Mouse (Mus musculus) T-helper 2 cell (primary cell): Measurements from ENCODE around the gene Nkx2-3.

Experiments
- in situ Hi-C: fragments of 300-600 bp; cut with MboI, MseI; formaldehyde crosslinking; loops from one replicate; pipeline ENCODE4 v1.15.1; 2025; ENCODE audit warnings: high pct_unique_total_duplicates

Gene Nkx2-3

GRCm38 (mm10) chr19:43605666-43606551, 6.2 kb upstream of the Nkx2-3 start:
- in situ Hi-C loops, result no loop called here

- in situ Hi-C loops, result no loop called here
Observed at GRCm38 (mm10) chr19:43606552-43607530, 5.3 kb upstream of the Nkx2-3 start.

GRCm38 (mm10) chr19:43607842-43608680, 4.1 kb upstream of the Nkx2-3 start:
- in situ Hi-C loops, result no loop called here

GRCm38 (mm10) chr19:43608711-43609457, 3.2 kb upstream of the Nkx2-3 start:
- in situ Hi-C loops, result no loop called here

- in situ Hi-C loops, result no loop called here
Observed at GRCm38 (mm10) chr19:43609458-43610330, 2.4 kb upstream of the Nkx2-3 start.

GRCm38 (mm10) chr19:43610341-43610848, 1.7 kb upstream of the Nkx2-3 start:
- in situ Hi-C loops, result no loop called here

GRCm38 (mm10) chr19:43611110-43611509, 1.0 kb upstream of the Nkx2-3 start:
- in situ Hi-C loops, result no loop called here

GRCm38 (mm10) chr19:43611561-43611960, 564 bp upstream of the Nkx2-3 start:
- in situ Hi-C loops, result no loop called here

- in situ Hi-C loops, result no loop called here
Observed at GRCm38 (mm10) chr19:43612501-43612971, 411 bp downstream of the Nkx2-3 start.

- in situ Hi-C loops, result no loop called here
Observed at GRCm38 (mm10) chr19:43613293-43614130, 1.4 kb downstream of the Nkx2-3 start.

- in situ Hi-C loops, result no loop called here
Observed at GRCm38 (mm10) chr19:43614341-43615073, 2.4 kb downstream of the Nkx2-3 start.

- in situ Hi-C loops, result no loop called here
Observed at GRCm38 (mm10) chr19:43615074-43615445, 2.9 kb downstream of the Nkx2-3 start.

GRCm38 (mm10) chr19:43615571-43616414, 3.7 kb downstream of the Nkx2-3 start:
- in situ Hi-C loops, result no loop called here

GRCm38 (mm10) chr19:43616415-43616861, 4.3 kb downstream of the Nkx2-3 start:
- in situ Hi-C loops, result no loop called here

GRCm38 (mm10) chr19:43616889-43617288, 4.8 kb downstream of the Nkx2-3 start:
- in situ Hi-C loops, result no loop called here

GRCm38 (mm10) chr19:43617761-43618349, 5.7 kb downstream of the Nkx2-3 start:
- in situ Hi-C loops, result no loop called here
